Mouse (Mus musculus) C2C12 (cell line): Measurements from ENCODE around the gene Crabp1.

Source experiments
- CEBPB ChIP-seq: IDR thresholded peaks from one replicate; pipeline ENCODE4 v1.6.1; 2011; ENCODE audit warnings: low read depth, mild to moderate bottlenecking, control low read depth, moderate library complexity
- CTCF ChIP-seq: IDR thresholded peaks from one replicate; pipeline ENCODE4 v1.5.1; 2011; ENCODE audit not compliant: control insufficient read depth, insufficient read depth, insufficient read length
- MAX ChIP-seq: IDR thresholded peaks from one replicate; pipeline ENCODE4 v1.6.1; 2011; ENCODE audit warnings: mild to moderate bottlenecking, control low read depth
- USF1 ChIP-seq: IDR thresholded peaks from one replicate; pipeline ENCODE4 v1.6.1; 2011; ENCODE audit warnings: low read depth, mild to moderate bottlenecking, control low read depth, moderate library complexity

DNA sequence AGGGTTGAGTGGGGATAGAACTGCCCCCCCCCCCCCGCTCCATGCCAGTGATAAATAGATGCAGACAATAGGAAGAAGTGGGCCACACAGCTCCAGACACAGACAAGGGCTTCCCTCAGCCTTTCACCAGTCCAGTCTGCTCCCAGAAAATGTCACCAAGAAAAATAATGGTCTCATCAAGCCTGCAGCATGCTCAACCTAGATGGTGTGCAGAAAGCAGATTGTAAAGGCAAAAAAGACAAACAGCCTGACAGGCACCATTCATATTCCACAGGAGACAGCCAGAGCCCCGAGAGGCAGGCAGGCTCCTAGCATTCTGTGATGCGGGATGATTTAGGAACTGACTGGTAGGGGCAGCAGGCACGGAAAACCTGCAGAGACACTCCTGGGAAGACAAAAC lies 45.4 kb downstream of the Crabp1 start:
- TF ChIP-seq CTCF (no peak), CEBPB (no peak), USF1 (no peak), MAX (no peak)
